Mouse (Mus musculus) hindbrain, embryonic 12.5 days (tissue): ENCODE data around the gene Rdh16. TPM values are rescaled to one million over a fixed set of nuclear protein-coding genes. Genes with fewer than 3 reads are reported as not detected.
"Not testable (repeated sequence)": the region's sequence is repeated elsewhere in the genome, so short reads cannot be mapped to it uniquely, and the experiment has no call there.

Source experiments
- ATAC-seq: fragments of 200-750 bp; cut with Nextera tagmentation; 2 replicates; pipeline ENCODE4 v1.8.0; 2017; ENCODE audit warnings: moderate TSS enrichment; ENCODE audit not compliant: low FRiP score
- H3K27ac ChIP-seq: fragments of 300-500 bp; sonication (generic); 2 replicates; pipeline ENCODE4 v1.5.1; 2016; ENCODE audit warnings: mild to moderate bottlenecking
- H3K27me3 ChIP-seq: fragments of 300-500 bp; sonication (generic); 2 replicates; pipeline ENCODE4 v1.6.1; 2016; ENCODE audit warnings: mild to moderate bottlenecking
- H3K36me3 ChIP-seq: fragments of 300-500 bp; sonication (generic); 2 replicates; pipeline ENCODE4 v1.6.1; 2016; ENCODE audit warnings: mild to moderate bottlenecking
- H3K4me1 ChIP-seq: fragments of 300-500 bp; sonication (generic); 2 replicates; pipeline ENCODE4 v1.6.1; 2016
- H3K4me2 ChIP-seq: fragments of 300-500 bp; sonication (generic); replicated peaks from 2 replicates; pipeline ENCODE4 v1.6.1; 2016; ENCODE audit warnings: mild to moderate bottlenecking
- H3K4me3 ChIP-seq: fragments of 300-500 bp; sonication (generic); 2 replicates; pipeline ENCODE4 v1.5.1; 2016; ENCODE audit warnings: mild to moderate bottlenecking
- H3K9ac ChIP-seq: fragments of 300-500 bp; sonication (generic); 2 replicates; pipeline ENCODE4 v1.6.1; 2016; ENCODE audit warnings: mild to moderate bottlenecking, moderate library complexity
- H3K9me3 ChIP-seq: fragments of 300-500 bp; sonication (generic); replicated peaks from 2 replicates; pipeline ENCODE4 v1.6.1; 2016; ENCODE audit warnings: mild to moderate bottlenecking
- WGBS: fragments of 180-500 bp; shearing (Covaris S2); methylation state at CpG from one replicate; pipeline ENCODE4 v1.1.7; 2016; 5-methylcytosine and 5-hydroxymethylcytosine counted together
- polyA plus RNA-seq: library from polyadenylated mRNA; unstranded; fragments of >200 nt; fragmentation: Nextera tagmentation; extraction: Ambion mirVana; gene quantifications from 2 replicates; pipeline ENCODE4 v1.2.1, GENCODE M21; 2016

The Rdh16 gene
- polyA plus RNA-seq, 1 experiment from 2014 or later = not detected

DNA sequence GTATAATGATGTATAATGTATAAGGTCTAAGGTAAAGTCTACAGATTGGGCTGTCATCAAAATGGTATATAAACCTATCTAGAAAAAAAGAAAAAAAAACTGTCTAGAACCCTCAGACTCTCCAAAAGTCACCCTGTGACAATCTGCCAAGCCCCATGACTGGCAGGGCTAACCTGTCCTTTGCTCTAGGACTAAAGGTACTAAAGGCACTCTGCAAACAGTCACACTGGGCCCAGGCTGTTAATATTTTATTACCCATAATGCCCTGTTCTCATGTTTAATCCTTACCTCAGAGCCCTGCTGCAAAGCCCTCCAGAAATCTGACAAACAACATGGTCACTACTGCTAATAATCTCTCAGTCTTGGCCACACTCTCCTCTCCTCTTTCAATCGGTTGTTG lies 85.6 kb downstream of the Rdh16 start:
- Histone ChIP-seq H3K4me3 (no peak overlapping the region), H3K4me1 (peaks cover 5% of the 10 kb centered on the region; the same call in 1 of the 2 replicates), H3K9ac (no peak overlapping the region), H3K4me2 (no peak overlapping the region), H3K27me3 (no peaks in the 10 kb centered on the region), H3K9me3 (no peaks in the 10 kb centered on the region), H3K36me3 (no peaks in the 10 kb centered on the region), H3K27ac (no peak overlapping the region)
- WGBS = 93% methylated on average over 1 of the region's 1 CpGs
- ATAC-seq = no peak

DNA sequence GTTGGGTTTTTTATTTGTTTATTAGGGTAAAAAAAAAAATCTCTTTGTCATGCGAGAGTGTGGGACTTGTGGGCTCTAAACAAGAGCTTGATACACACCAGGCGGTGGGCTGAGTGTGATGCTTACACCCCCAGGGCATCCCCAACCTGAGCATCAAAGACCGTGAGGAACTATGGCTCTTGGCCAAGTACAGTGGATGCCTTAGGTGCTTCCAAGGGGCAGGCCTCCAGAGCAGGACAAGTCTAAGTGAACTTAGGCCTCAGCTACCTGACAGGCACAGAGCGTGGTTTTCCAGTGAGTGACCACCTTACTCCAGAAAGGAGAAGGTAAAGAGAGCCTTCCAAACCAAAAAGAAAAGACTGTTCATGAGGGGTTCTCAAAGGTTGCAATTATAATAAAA lies 86.0 kb downstream of the Rdh16 start:
- no peak overlapping the region for H3K27ac ChIP-seq
- H3K4me1 ChIP-seq = peaks cover 5% of the 10 kb centered on the region; the same call in 1 of the 2 replicates
- ATAC-seq = no peak
- 89% methylated on average over 4 of the region's 4 CpGs for WGBS
- H3K27me3 ChIP-seq = no peaks in the 10 kb centered on the region
- no peak overlapping the region for H3K4me2 ChIP-seq
- H3K9ac ChIP-seq = no peak overlapping the region
- no peaks in the 10 kb centered on the region for H3K9me3 ChIP-seq
- H3K36me3 ChIP-seq = no peaks in the 10 kb centered on the region
- H3K4me3 ChIP-seq = no peak overlapping the region

DNA sequence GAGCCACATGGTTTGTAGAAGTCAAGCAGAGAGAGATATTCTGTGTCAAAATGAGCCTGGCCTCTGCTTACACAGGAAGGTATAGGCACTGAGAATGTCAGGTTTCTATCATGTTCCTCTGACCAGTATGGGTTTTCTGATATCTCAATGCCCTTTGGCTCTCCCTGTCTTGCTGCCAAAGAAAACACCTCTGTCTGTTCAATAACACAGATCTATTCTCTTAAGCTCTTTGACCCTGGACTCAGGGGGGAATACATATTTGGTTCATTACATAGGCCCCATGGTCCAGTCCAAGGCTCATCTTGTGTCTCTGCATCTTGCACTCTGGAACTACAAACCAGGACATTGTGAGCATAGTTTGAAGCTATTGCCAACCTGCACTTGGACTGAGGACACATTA lies 87.7 kb downstream of the Rdh16 start, which contains the start of gene Rdh7:
TSS of gene Rdh7 (minus strand) at position 213 of the 400 bp plus-strand sequence.
- Histone ChIP-seq H3K27ac (no peak within 1 kb of the TSS), H3K36me3 (no peaks in the 10 kb centered on the region), H3K9me3 (no peaks in the 10 kb centered on the region), H3K4me3 (no peak within 1 kb of the TSS), H3K9ac (no peak within 1 kb of the TSS), H3K4me1 (peaks cover 5% of the 10 kb centered on the region; the same call in 1 of the 2 replicates), H3K27me3 (no peaks in the 10 kb centered on the region), H3K4me2 (no peak within 1 kb of the TSS)
- no peak for ATAC-seq

DNA sequence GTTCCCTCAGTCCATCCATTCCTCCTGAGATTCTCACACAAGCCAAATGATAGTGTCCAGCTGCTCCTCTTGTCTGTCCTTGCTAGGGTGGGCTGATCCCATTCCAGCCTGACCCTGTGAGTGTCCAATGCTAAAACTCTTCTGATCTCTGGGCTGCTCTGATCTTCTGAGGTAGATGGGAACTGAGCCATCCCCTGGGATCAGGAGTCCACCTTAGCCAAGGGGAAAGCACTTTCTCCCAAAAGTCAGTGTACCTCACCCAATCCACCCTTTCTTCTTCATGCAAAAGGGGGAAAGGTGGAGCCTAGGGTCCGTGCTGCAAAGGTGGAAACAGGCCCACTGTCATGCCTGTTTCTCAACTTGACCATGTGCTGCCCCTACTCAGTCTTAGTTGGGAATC lies 90.5 kb downstream of the Rdh16 start:
- WGBS = 83% methylated on average over 1 of the region's 1 CpGs
- Histone ChIP-seq H3K4me2 (no peak overlapping the region), H3K9ac (no peak overlapping the region), H3K27ac (no peak overlapping the region), H3K36me3 (no peaks in the 10 kb centered on the region), H3K4me3 (no peak overlapping the region), H3K4me1 (peaks cover 5% of the 10 kb centered on the region; the same call in 1 of the 2 replicates), H3K27me3 (no peaks in the 10 kb centered on the region), H3K9me3 (no peaks in the 10 kb centered on the region)
- no peak for ATAC-seq

DNA sequence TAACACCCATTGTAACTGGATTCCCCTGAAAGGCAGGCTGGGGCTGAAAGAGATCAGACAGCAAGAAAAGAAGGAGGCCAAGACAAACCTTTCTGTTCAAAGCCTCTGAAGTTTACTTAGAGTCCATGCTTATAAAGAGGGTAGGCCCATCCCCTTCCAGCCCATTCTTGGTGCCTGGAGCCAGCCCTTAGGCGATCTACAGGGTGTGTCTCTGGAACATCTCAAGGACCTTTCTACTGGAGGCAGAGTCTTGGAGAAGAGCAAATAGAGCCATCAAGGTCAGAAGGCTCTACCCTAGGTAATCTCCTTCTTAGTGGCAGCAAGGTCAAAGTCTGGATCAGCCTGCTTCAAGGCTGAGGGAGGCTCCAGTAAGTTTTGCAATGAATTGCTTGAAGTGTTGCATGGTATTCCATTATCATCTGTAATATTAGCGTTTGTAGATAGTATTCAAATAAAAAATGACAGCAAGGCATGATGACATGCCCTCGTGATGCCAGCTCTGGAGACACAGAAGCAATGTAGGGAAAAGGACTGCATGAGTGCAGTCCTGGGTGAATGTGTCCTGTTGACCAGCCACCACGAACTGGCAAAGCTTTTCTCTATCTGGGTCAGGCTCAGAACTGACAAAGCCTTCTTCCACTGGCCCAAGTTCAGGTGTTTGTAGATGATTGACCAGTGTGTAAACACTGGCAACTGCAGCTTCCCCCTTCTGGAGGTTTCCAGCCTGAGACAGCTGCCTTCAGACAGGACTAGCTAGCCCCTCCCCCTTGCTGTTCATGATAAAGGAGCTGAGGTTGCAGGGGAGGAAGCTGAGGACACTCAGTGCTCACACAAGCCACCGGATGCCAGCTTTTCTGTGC lies 92.4 kb downstream of the Rdh16 start:
- H3K27ac ChIP-seq, H3K4me3 ChIP-seq, H3K4me2 ChIP-seq, H3K9ac ChIP-seq, H3K36me3 ChIP-seq, H3K27me3 ChIP-seq, H3K9me3 ChIP-seq, ATAC-seq, H3K4me1 ChIP-seq: not testable (repeated sequence)
- 69% methylated on average over 5 of the region's 5 CpGs for WGBS

Other genes starting within 250 kb of the Rdh16 start
- gene Lrp1, start 180.0 kb upstream of the Rdh16 start, polyA plus RNA-seq = 111 and 115 TPM in 2 replicates
- gene Stat6, start 158.2 kb upstream of the Rdh16 start, polyA plus RNA-seq = 8.8 and 11.3 TPM in 2 replicates
- 7.8 and 8.9 TPM in 2 replicates for gene Nemp1, start 134.3 kb upstream of the Rdh16 start, polyA plus RNA-seq
- gene Nab2, start 132.6 kb upstream of the Rdh16 start, polyA plus RNA-seq = 6.8 and 8.9 TPM in 2 replicates
- gene Myo1a, start 96.0 kb upstream of the Rdh16 start, polyA plus RNA-seq = 0.33 and 0.67 TPM in 2 replicates
- gene Tac2, start 76.7 kb upstream of the Rdh16 start, polyA plus RNA-seq = not detected in 2 replicates
- 5.2 and 5.3 TPM in 2 replicates for gene Zbtb39, start 61.6 kb upstream of the Rdh16 start, polyA plus RNA-seq
- gene Gpr182, start 49.4 kb upstream of the Rdh16 start, polyA plus RNA-seq = 0.61 and 0.70 TPM in 2 replicates
- gene Rdh1, start 41.4 kb upstream of the Rdh16 start, polyA plus RNA-seq = 0.05 TPM in 1 of 2 replicates, not detected in the other
- not detected in 2 replicates for gene Rdh16f1, start 41.4 kb upstream of the Rdh16 start, polyA plus RNA-seq
- 0.08 TPM in 1 of 2 replicates, not detected in the other for gene Rdh9, start 24.8 kb upstream of the Rdh16 start, polyA plus RNA-seq
- gene Rdh19, start 48.8 kb downstream of the Rdh16 start, polyA plus RNA-seq = not detected in 2 replicates
- not detected in 2 replicates for gene Rdh16f2, start 65.3 kb downstream of the Rdh16 start, polyA plus RNA-seq
- gene Rdh7, start 87.7 kb downstream of the Rdh16 start, polyA plus RNA-seq = not detected in 2 replicates
- gene Sdr9c7, start 97.4 kb downstream of the Rdh16 start, polyA plus RNA-seq = not detected in 2 replicates
- not detected in 2 replicates for gene Hsd17b6, start 206.5 kb downstream of the Rdh16 start, polyA plus RNA-seq
- gene Prim1, start 214.0 kb downstream of the Rdh16 start, polyA plus RNA-seq = 50.9 and 54.1 TPM in 2 replicates
- gene Naca, start 234.4 kb downstream of the Rdh16 start, polyA plus RNA-seq = 673 and 675 TPM in 2 replicates